In the genomic region with DNA sequence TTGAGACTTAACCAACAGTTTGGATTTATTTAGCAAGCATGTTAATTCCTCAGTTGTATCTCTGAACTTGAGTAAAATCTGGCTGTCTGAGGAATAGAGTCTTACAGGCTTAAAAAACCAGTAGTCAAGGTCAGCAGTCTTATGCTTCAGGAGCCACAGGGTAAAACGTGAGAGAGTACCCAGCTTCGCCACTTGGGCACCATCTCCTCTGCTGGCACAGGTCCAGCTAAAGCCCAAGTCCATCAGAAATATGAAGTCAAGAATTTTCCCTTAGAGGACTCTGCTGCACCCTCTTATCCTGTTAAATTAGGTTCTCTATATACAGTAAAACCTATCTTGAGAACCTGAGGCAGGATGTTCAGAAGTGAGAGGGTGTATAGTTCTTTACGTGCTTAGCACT, we compare ENCODE assay signal across 38 mouse cellular contexts. TPM values are rescaled to one million over a fixed set of nuclear protein-coding genes. Genes with fewer than 3 reads are reported as not detected.
DNase-seq lines count a peak whose midpoint lies in the region; ATAC-seq and TF ChIP-seq lines count a peak whose summit lies in the region.
"Had no signal": no experiment of that assay in that cellular context is flagged by ENCODE, and none has a peak within 500 bp of the region (broad histone marks: within the 10 kb centered on the region; RNA-seq: fewer than 3 reads in every experiment).

No protein-coding gene starts in this region.

- H3K9ac ChIP-seq in kidney, embryonic 14.5 days (ENCODE audit: low read depth, low read length) = no peak overlapping the region
- H3K9ac ChIP-seq: heart, embryonic 13.5 days; intestine, embryonic 15.5 days; limb, embryonic 13.5 days; liver, embryonic 12.5 days; liver, postnatal 0 days; neural tube, embryonic 15.5 days had no signal

- H3K4me2 ChIP-seq in kidney, embryonic 14.5 days (replicated peaks; ENCODE audit: low read depth, low read length) = no peak overlapping the region
- H3K4me2 ChIP-seq: heart, embryonic 13.5 days; intestine, embryonic 15.5 days; limb, embryonic 13.5 days; liver, embryonic 12.5 days; neural tube, embryonic 15.5 days had no signal

- H3K9me3 ChIP-seq in kidney, embryonic 14.5 days (ENCODE audit: control insufficient read depth, low read length) = no peaks in the 10 kb centered on the region
- H3K9me3 ChIP-seq: heart, embryonic 13.5 days; hindbrain, embryonic 10.5 days; intestine, embryonic 15.5 days; limb, embryonic 13.5 days; liver, embryonic 12.5 days; neural tube, embryonic 15.5 days had no signal

- H3K27ac ChIP-seq in kidney, embryonic 14.5 days (ENCODE audit: low read depth, low read length) = no peak overlapping the region
- no peak overlapping the region for H3K27ac ChIP-seq in layer of hippocampus, adult 2 months
- H3K27ac ChIP-seq: gastrocnemius, adult 2 months; heart, embryonic 13.5 days; hindbrain, embryonic 10.5 days; intestine, embryonic 15.5 days; left cerebral cortex, adult 2 months; limb, embryonic 13.5 days; liver, embryonic 12.5 days; macrophage; neural tube, embryonic 15.5 days had no signal

- no peaks in the 10 kb centered on the region for H3K27me3 ChIP-seq in kidney, embryonic 14.5 days (ENCODE audit: control insufficient read depth, insufficient read depth, low read length)
- H3K27me3 ChIP-seq: heart, embryonic 13.5 days; intestine, embryonic 15.5 days; limb, embryonic 13.5 days; liver, embryonic 12.5 days; neural tube, embryonic 15.5 days had no signal

- WGBS in kidney, embryonic 14.5 days = 86% methylated on average over 3 of the region's 3 CpGs

- ATAC-seq in kidney, embryonic 14.5 days (ENCODE audit: low FRiP score, low TSS enrichment) = no peak
- ATAC-seq: forebrain, embryonic 16.5 days; hindbrain, embryonic 16.5 days; intestine, embryonic 15.5 days; liver, embryonic 12.5 days; liver, postnatal 0 days had no signal

- peaks cover 66% of the 10 kb centered on the region for H3K36me3 ChIP-seq in kidney, embryonic 14.5 days (ENCODE audit: control insufficient read depth, insufficient read depth, low read length)

- TF ChIP-seq CTCF in layer of hippocampus, adult 2 months (conservative IDR thresholded peaks at IDR 0.05) = peak; percentile 24; the same call in 1 of the 2 replicates

- no peaks in the 10 kb centered on the region for H3K4me1 ChIP-seq in kidney, embryonic 14.5 days (ENCODE audit: control insufficient read depth, insufficient read depth, low read length)
- H3K4me1 ChIP-seq: heart, embryonic 13.5 days; hindbrain, embryonic 10.5 days; intestine, embryonic 15.5 days; limb, embryonic 13.5 days; neural tube, embryonic 15.5 days had no signal

- no peak overlapping the region for H3K4me3 ChIP-seq in kidney, embryonic 14.5 days (ENCODE audit: low read length)
- H3K4me3 ChIP-seq in layer of hippocampus, adult 2 months = no peak overlapping the region
- H3K4me3 ChIP-seq: erythroblast, embryonic 14.5 days; gastrocnemius, adult 2 months; heart, embryonic 13.5 days; hindbrain, embryonic 10.5 days; intestine, embryonic 15.5 days; left cerebral cortex, adult 2 months; limb, embryonic 13.5 days; liver, embryonic 12.5 days; neural tube, embryonic 15.5 days had no signal

- DNase-seq in cerebellum, postnatal 10 days = peak; percentile 36 to 56
- DNase-seq in cerebellum, adult 8-10 months = no peak
- peak; percentile 27 for DNase-seq in kidney, adult 9 months
- no peak for DNase-seq in layer of hippocampus, adult 2 months (ENCODE audit: low spot score in 2 of 2)
- DNase-seq in layer of hippocampus, postnatal 25 days (ENCODE audit: extremely low spot score in 1 of 2, low spot score in 1 of 2) = no peak
- peak; percentile 6 for DNase-seq in MN1 (ENCODE audit: low spot score)
- DNase-seq: adrenal gland, adult 2 months; adrenal gland, postnatal 36 days; cerebellum, adult 9-10 months; gastrocnemius, adult 2 months; gastrocnemius, postnatal 36 days; heart, postnatal 10 days; layer of hippocampus, adult 9-11 months; liver, postnatal 0 days; lung, postnatal 10 days; midbrain, embryonic 14.5 days; retina, postnatal 1 day; right cerebral cortex, postnatal 14 days; thymus, postnatal 4 days had no signal

RNA-seq across cellular contexts. Expression of a gene that starts 13.5 kb away (rescaled TPM):
- not detected in 2 replicates for polyA plus RNA-seq in kidney, embryonic 14.5 days (2014; fragmentation: Nextera tagmentation; extraction: Ambion mirVana)
- total RNA-seq in layer of hippocampus, adult 2 months (2021) = not detected
- not detected for total RNA-seq in layer of hippocampus, postnatal 25 days (2021)
- total RNA-seq: gastrocnemius, adult 2 months; gastrocnemius, postnatal 36 days; heart, adult 8-10 months; heart, postnatal 10 days; left cerebral cortex, adult 2 months; megakaryocyte-erythroid progenitor cell, adult 5-6 weeks; MEL had no signal
- polyA plus RNA-seq: cortical plate, adult 2 months; erythroblast, embryonic 14.5 days; forebrain, embryonic 11.5 days; forebrain, embryonic 16.5 days; hindbrain, embryonic 10.5 days; hindbrain, embryonic 16.5 days; intestine, embryonic 15.5 days; limb, embryonic 13.5 days; liver, embryonic 12.5 days; liver, postnatal 0 days; midbrain, embryonic 14.5 days; neural tube, embryonic 15.5 days; stomach, embryonic 14.5 days; thymus, postnatal 0 days had no signal

RNA-seq across cellular contexts. Expression of a gene that starts 32.7 kb away (rescaled TPM):
- polyA plus RNA-seq in kidney, embryonic 14.5 days (2014; fragmentation: Nextera tagmentation; extraction: Ambion mirVana) = 32.5 and 37.8 TPM in 2 replicates
- 10 to 100 TPM; 11.8 to 14.3 TPM for total RNA-seq in layer of hippocampus, adult 2 months (2021)
- total RNA-seq in layer of hippocampus, postnatal 25 days (2021) = 10 to 100 TPM in 1 of 2 experiments, 1 to 10 TPM in 1; 9.8 to 14.4 TPM
- polyA plus RNA-seq: erythroblast, embryonic 14.5 days had no signal

RNA-seq across cellular contexts. Expression of a gene that starts 43.9 kb away (rescaled TPM):
- 16.5 and 40.6 TPM in 2 replicates for polyA plus RNA-seq in kidney, embryonic 14.5 days (2014; fragmentation: Nextera tagmentation; extraction: Ambion mirVana)
- 10 to 100 TPM; 32.6 to 33.7 TPM for total RNA-seq in layer of hippocampus, adult 2 months (2021)
- total RNA-seq in layer of hippocampus, postnatal 25 days (2021) = 10 to 100 TPM; 36.8 to 38.2 TPM

RNA-seq across cellular contexts. Expression of a gene that starts 54.8 kb away (rescaled TPM):
- 18.4 and 30.3 TPM in 2 replicates for polyA plus RNA-seq in kidney, embryonic 14.5 days (2014; fragmentation: Nextera tagmentation; extraction: Ambion mirVana)
- 10 to 100 TPM; 47.7 to 50.4 TPM for total RNA-seq in layer of hippocampus, adult 2 months (2021)
- 10 to 100 TPM; 49.4 to 58.2 TPM for total RNA-seq in layer of hippocampus, postnatal 25 days (2021)

Comparison
In these comparisons a context has a peak if more than half of its experiments do, and no peak if none do; other contexts are left out.
1. DNase-seq: peak in cerebellum, postnatal 10 days (2 of 2), kidney, adult 9 months (single experiment) and MN1 (single experiment); none in cerebellum, adult 8-10 months (single experiment), layer of hippocampus, adult 2 months (0 of 2) and layer of hippocampus, postnatal 25 days (0 of 2).